Mouse (Mus musculus) midbrain, embryonic 16.5 days (tissue): ENCODE measurements at regions not wholly inside any gene's neighbourhood (a gene's known extent, or its start where the extent isn't known, plus 50 kb on each side); places are given as distances from the start of the nearest gene placed in this dataset.

Experiments
- ATAC-seq: fragments of 200-750 bp; cut with Nextera tagmentation; 2 replicates; pipeline ENCODE4 v1.8.0; 2017; ENCODE audit warnings: moderate TSS enrichment
- H3K27ac ChIP-seq: fragments of 300-500 bp; sonication (generic); 2 replicates; pipeline ENCODE4 v1.5.1; 2014; ENCODE audit warnings: mild to moderate bottlenecking, low read length, mixed read lengths
- H3K27me3 ChIP-seq: fragments of 300-500 bp; sonication (generic); 2 replicates; pipeline ENCODE4 v1.6.1; 2014; ENCODE audit warnings: low read depth, low read length, mixed read lengths; ENCODE audit not compliant: control insufficient read depth, insufficient read depth
- H3K36me3 ChIP-seq: fragments of 300-500 bp; sonication (generic); 2 replicates; pipeline ENCODE4 v1.6.1; 2014; ENCODE audit warnings: mild to moderate bottlenecking, low read length, moderate library complexity, mixed read lengths; ENCODE audit not compliant: control insufficient read depth, insufficient read depth
- H3K4me1 ChIP-seq: fragments of 300-500 bp; sonication (generic); 2 replicates; pipeline ENCODE4 v1.6.1; 2014; ENCODE audit warnings: mild to moderate bottlenecking, low read length, mixed read lengths; ENCODE audit not compliant: control insufficient read depth, insufficient read depth
- H3K4me2 ChIP-seq: fragments of 300-500 bp; sonication (generic); 2 replicates; pipeline ENCODE4 v1.6.1; 2014; ENCODE audit warnings: mild to moderate bottlenecking, low read length, mixed read lengths
- H3K4me3 ChIP-seq: fragments of 300-500 bp; sonication (generic); 2 replicates; pipeline ENCODE4 v1.5.1; 2014; ENCODE audit warnings: low read depth, mild to moderate bottlenecking, low read length, moderate library complexity, mixed read lengths
- H3K9ac ChIP-seq: fragments of 300-500 bp; sonication (generic); 2 replicates; pipeline ENCODE4 v1.6.1; 2014; ENCODE audit warnings: low read depth, low read length, mixed read lengths
- H3K9me3 ChIP-seq: fragments of 300-500 bp; sonication (generic); replicated peaks from 2 replicates; pipeline ENCODE4 v1.6.1; 2014; ENCODE audit warnings: mild to moderate bottlenecking, low read length, mixed read lengths; ENCODE audit not compliant: control insufficient read depth, poor library complexity, severe bottlenecking
- WGBS: fragments of 180-500 bp; shearing (Covaris S2); extraction: QIAGEN DNeasy Blood & Tissue Kit; methylation state at CpG from one replicate; pipeline ENCODE4 v1.1.7; 2014; 5-methylcytosine and 5-hydroxymethylcytosine counted together

DNA sequence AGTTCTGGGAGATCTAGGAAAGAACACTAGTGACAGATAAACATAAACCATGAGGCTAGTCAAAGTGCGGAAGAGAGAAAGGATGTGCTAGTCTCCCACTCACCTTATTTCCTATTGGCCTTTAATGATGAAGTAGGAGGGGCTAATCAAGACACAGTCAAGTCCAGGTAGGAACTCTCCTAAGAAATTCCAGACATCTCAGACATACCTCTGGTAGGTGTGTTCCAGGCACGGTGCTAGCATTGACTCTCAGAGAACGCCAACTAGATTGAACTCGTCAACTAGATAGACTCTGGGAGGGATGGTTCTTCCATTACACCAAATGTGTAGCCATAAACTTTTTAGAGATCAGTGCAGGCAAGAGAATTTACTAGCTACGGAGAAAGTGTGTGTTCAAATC, 87.6 kb upstream of the Ptprk start:
- WGBS: 97% methylated on average over 5 of the region's 5 CpGs
- no peak overlapping the region for H3K9ac ChIP-seq
- ATAC-seq: no peak

DNA sequence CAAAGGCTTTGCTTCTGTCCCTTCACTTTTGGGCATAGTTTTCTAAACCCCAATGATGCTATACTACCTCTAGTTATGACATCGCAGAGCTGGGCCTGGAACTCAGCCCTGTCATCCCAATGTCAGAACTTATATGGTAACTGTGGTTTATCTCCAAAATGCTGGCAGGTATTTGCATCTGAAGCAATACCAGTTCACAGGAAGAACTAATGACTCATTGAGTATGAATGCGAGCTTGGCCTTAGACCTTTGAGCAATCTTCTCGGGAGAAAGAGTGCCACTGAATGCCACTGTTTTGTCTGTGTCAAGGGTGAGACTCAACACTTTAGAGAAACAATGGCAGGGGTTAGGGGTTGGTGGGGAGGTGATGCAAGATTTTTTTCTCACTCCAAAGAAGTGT, 86.6 kb upstream of the Ptprk start:
- no peak overlapping the region for H3K9ac ChIP-seq
- no peaks in the 10 kb centered on the region for H3K36me3 ChIP-seq
- ATAC-seq: no peak
- no peak overlapping the region for H3K4me2 ChIP-seq
- 75% methylated on average over 3 of the region's 3 CpGs for WGBS
- H3K4me3 ChIP-seq: no peak overlapping the region
- no peaks in the 10 kb centered on the region for H3K9me3 ChIP-seq
- no peak overlapping the region for H3K27ac ChIP-seq
- H3K4me1 ChIP-seq: 0 out of 2 replicates have a peak, but pooled peaks cover 3% of the 10 kb centered on the region
- no peaks in the 10 kb centered on the region for H3K27me3 ChIP-seq

More for the DNA sequence above, 87.6 kb upstream of the Ptprk start:
- Histone ChIP-seq H3K9me3 (no peaks in the 10 kb centered on the region), H3K4me1 (0 out of 2 replicates have a peak, but pooled peaks cover 3% of the 10 kb centered on the region), H3K4me3 (no peak overlapping the region), H3K27ac (no peak overlapping the region), H3K4me2 (no peak overlapping the region), H3K27me3 (no peaks in the 10 kb centered on the region), H3K36me3 (no peaks in the 10 kb centered on the region)

DNA sequence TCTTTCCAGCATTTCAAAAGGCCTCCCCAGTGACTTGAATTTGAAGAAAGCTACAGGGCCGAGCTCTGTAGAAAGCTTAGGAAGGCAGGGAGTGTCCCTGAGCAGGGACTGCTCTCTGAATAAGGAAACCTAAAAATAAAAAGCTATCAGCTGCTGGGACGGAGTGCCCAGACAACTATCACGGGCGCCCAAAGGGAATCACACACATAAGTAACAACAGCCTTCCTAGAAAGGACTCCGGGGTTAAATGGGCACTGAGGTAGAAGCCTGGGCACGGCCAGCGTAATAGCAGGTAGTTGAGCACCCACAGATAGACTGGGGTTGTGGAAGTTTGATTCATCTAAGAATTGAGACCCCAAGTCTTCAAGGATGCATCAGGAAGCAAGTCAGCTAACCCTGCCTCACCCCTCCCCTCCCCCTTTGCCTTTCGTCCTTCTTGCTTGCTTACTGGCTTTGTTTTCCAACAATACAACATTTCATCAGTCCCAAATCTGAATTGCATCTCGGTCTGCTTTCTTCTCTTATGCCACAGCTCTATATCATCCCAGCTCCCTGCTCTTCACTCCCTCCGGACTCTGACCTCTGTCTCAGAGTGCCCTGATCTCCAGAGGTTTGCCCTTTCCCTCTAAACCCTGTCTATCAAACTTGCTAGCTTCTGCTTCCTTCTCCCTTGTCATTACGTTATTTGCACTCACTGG, 84.1 kb upstream of the Ptprk start:
- Histone ChIP-seq H3K27ac (no peak overlapping the region), H3K36me3 (no peaks in the 10 kb centered on the region), H3K9ac (no peak overlapping the region), H3K9me3 (no peaks in the 10 kb centered on the region; the same call in 1 of the 2 replicates), H3K4me2 (no peak overlapping the region), H3K27me3 (no peaks in the 10 kb centered on the region), H3K4me3 (no peak overlapping the region), H3K4me1 (0 out of 2 replicates have a peak, but pooled peaks cover 3% of the 10 kb centered on the region)
- 61% methylated on average over 11 of the region's 11 CpGs for WGBS
- peak; percentile 48; the same call in 1 of the 2 replicates for ATAC-seq

DNA sequence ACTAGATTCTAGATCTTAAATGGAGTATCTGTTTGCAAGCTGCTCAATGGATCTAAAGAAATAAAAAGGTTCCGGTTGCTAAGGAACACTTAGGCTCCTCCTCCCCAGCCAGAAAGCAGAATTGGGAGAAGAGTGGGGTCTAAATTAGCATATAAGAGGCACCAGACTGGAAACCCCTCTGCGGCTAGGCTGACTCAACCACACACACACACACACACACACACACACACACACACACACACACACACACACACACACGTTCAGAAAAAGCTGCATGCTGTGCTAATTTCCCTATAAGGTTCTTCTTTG, 83.6 kb upstream of the Ptprk start:
- no peak overlapping the region for H3K27ac ChIP-seq

DNA sequence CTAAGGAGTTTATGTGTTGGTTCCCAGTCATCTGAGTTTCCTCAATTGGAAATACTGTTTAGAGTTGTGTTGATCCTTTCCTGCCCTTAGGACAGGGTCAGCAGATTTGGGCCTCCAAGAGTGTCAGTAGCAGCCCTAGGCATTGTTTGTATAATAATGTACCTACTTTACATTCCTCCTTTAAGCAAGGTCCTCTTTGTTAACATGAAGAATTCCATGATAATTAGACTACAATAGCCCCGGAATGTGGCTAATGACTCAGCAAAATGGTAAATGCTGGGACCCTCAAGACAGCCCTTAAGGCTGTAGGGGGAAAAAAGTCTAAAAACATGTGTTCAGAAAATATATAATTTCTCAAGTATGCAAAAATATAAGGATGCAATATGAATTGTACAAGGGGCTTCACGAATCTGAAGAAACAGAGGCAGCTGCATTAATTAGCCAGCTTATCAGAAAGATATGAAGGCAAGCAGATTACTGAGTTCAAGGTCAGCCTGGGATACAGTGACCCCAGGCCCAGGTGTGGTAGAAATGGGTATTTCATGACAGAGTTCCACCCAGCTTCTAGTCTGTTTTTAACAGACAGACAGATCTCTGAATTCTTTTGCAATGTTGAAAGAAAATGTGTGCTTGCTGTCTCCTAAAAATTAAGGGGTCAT, 80.1 kb upstream of the Ptprk start:
- H3K9ac ChIP-seq: no peak overlapping the region
- H3K4me3 ChIP-seq: no peak overlapping the region
- no peak overlapping the region for H3K27ac ChIP-seq
- 0 out of 2 replicates have a peak, but pooled peaks cover 3% of the 10 kb centered on the region for H3K4me1 ChIP-seq
- no peak for ATAC-seq
- no peaks in the 10 kb centered on the region for H3K36me3 ChIP-seq
- no peaks in the 10 kb centered on the region; the same call in 1 of the 2 replicates for H3K9me3 ChIP-seq
- H3K4me2 ChIP-seq: no peak overlapping the region
- H3K27me3 ChIP-seq: no peaks in the 10 kb centered on the region
- 76% methylated on average over 2 of the region's 2 CpGs for WGBS

More for the DNA sequence above, 83.6 kb upstream of the Ptprk start:
- Histone ChIP-seq H3K4me2 (no peak overlapping the region), H3K4me1 (0 out of 2 replicates have a peak, but pooled peaks cover 3% of the 10 kb centered on the region), H3K4me3 (no peak overlapping the region), H3K27me3 (no peaks in the 10 kb centered on the region), H3K9me3 (no peaks in the 10 kb centered on the region; the same call in 1 of the 2 replicates), H3K36me3 (no peaks in the 10 kb centered on the region), H3K9ac (no peak overlapping the region)
- ATAC-seq: peak; percentile 68
- 29% methylated on average over 3 of the region's 3 CpGs for WGBS

DNA sequence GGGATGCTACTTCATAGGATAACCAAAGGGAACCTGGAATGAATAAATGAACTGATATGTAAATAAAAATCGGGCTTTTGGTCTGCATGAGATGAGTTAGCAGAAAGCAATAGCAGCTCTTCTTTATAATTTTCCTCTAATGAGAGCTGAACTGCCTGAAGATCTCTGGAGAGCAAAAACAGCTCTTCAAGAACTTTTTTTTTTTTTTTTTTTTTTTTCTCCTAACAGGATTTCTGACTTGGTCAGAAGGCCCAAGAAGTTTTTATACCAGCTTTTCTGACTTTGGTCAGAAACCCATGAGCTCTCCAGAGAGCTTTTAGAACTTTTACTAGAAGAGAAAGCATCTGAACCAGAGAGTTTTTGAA, 79.6 kb upstream of the Ptprk start:
- no peak for ATAC-seq
- WGBS: 92% methylated on average over 1 of the region's 1 CpGs

DNA sequence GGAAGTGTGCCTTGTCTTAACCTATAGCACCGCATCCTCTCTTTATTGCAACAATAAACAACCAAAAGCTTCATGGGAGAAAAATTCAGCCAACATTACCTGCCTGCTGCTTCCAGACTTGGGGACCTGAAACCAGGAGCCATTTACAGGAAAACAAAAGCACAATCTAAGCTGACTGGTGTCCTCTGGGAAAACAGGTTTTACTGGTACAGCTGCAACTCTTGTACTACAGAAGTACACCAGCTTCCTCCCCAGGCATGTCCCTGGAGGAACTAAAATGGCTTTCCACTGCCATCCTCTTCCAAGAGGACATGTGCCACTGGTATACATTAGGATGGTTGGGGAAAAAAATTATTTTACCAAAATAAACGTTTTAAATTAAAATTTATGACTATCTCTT, 63.9 kb upstream of the Ptprk start:
- no peaks in the 10 kb centered on the region for H3K9me3 ChIP-seq
- no peaks in the 10 kb centered on the region for H3K36me3 ChIP-seq
- 64% methylated on average over 2 of the region's 2 CpGs for WGBS
- H3K27me3 ChIP-seq: no peaks in the 10 kb centered on the region
- no peak overlapping the region for H3K4me3 ChIP-seq
- H3K4me2 ChIP-seq: no peak overlapping the region
- H3K9ac ChIP-seq: no peak overlapping the region
- no peak for ATAC-seq
- H3K27ac ChIP-seq: no peak overlapping the region
- no peaks in the 10 kb centered on the region for H3K4me1 ChIP-seq

More for the DNA sequence above, 79.6 kb upstream of the Ptprk start:
- no peaks in the 10 kb centered on the region for H3K27me3 ChIP-seq
- no peak overlapping the region for H3K27ac ChIP-seq
- no peaks in the 10 kb centered on the region; the same call in 1 of the 2 replicates for H3K9me3 ChIP-seq
- H3K4me3 ChIP-seq: no peak overlapping the region
- H3K4me2 ChIP-seq: no peak overlapping the region
- H3K9ac ChIP-seq: no peak overlapping the region
- H3K4me1 ChIP-seq: 0 out of 2 replicates have a peak, but pooled peaks cover 3% of the 10 kb centered on the region
- H3K36me3 ChIP-seq: no peaks in the 10 kb centered on the region

DNA sequence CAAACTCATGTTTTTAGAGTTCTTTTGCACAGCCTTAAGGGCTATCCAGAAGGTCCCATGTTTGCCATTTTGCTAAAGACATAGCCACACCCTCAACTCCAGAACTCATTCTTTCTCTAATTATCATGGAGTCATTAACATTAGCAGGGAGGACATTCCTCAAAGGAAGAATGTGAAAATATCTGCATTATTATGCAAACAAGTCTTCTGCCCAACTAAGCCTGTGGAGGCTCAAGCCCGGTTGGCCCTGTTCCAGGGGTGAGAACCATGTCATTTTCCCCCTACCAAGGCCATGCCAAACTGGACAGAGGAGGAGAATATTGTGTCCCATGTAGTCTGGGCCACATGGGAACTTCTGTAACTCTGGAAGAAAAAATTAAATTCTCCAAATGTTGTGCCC, 62.5 kb upstream of the Ptprk start:
- Histone ChIP-seq H3K27me3 (no peaks in the 10 kb centered on the region), H3K4me3 (no peak overlapping the region), H3K9me3 (no peaks in the 10 kb centered on the region), H3K27ac (no peak overlapping the region), H3K4me2 (no peak overlapping the region), H3K36me3 (no peaks in the 10 kb centered on the region), H3K4me1 (no peaks in the 10 kb centered on the region), H3K9ac (no peak overlapping the region)
- WGBS: 71% methylated on average over 1 of the region's 1 CpGs
- no peak for ATAC-seq

DNA sequence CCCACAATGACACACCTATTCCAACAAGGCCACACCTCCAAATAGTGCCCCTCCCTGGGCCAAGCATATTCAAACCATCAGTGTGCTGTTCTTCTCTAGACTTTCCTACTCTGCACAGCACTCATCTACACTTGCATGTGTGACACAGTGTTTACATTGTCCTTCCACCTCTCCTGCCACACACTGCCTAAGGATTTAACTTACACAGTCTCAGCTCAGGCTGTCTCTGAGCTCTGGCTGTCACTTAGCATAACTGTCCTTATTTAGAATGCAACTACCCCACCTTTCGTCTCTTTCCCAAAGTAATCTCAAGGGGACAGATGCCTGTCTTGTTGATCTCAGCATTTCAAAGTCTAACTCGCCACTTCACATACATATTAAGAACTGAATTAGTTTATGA, 61.2 kb upstream of the Ptprk start:
- H3K4me3 ChIP-seq: no peak overlapping the region
- H3K4me2 ChIP-seq: no peak overlapping the region
- no peaks in the 10 kb centered on the region for H3K27me3 ChIP-seq
- WGBS: 57% methylated on average over 2 of the region's 2 CpGs
- no peaks in the 10 kb centered on the region for H3K4me1 ChIP-seq
- no peak for ATAC-seq
- H3K27ac ChIP-seq: no peak overlapping the region
- H3K36me3 ChIP-seq: no peaks in the 10 kb centered on the region
- no peak overlapping the region for H3K9ac ChIP-seq
- H3K9me3 ChIP-seq: no peaks in the 10 kb centered on the region
